Mouse (Mus musculus) stomach, embryonic 14.5 days (tissue): ENCODE data around the gene Eif3k. TPM values are rescaled to one million over a fixed set of nuclear protein-coding genes. Genes with fewer than 3 reads are reported as not detected.

Source experiments
- ATAC-seq: fragments of 200-750 bp; cut with Nextera tagmentation; 2 replicates; pipeline ENCODE4 v1.8.0; 2017; ENCODE audit warnings: low read depth, moderate TSS enrichment; ENCODE audit not compliant: insufficient number of reproducible peaks, insufficient read depth, low FRiP score
- H3K27ac ChIP-seq: fragments of 300-500 bp; sonication (generic); 2 replicates; pipeline ENCODE4 v1.5.1; 2014; ENCODE audit warnings: mild to moderate bottlenecking, low read length, moderate library complexity, mixed read lengths
- H3K27me3 ChIP-seq: fragments of 300-500 bp; sonication (generic); 2 replicates; pipeline ENCODE4 v1.6.1; 2014; ENCODE audit warnings: low read length, control low read depth, mixed read lengths; ENCODE audit not compliant: control insufficient read depth, insufficient read depth
- H3K36me3 ChIP-seq: fragments of 300-500 bp; sonication (generic); 2 replicates; pipeline ENCODE4 v1.6.1; 2014; ENCODE audit warnings: mild to moderate bottlenecking, control low read depth, low read length, moderate library complexity, mixed read lengths; ENCODE audit not compliant: control insufficient read depth, insufficient read depth
- H3K4me1 ChIP-seq: fragments of 300-500 bp; sonication (generic); 2 replicates; pipeline ENCODE4 v1.6.1; 2014; ENCODE audit warnings: low read length, control low read depth, mixed read lengths; ENCODE audit not compliant: control insufficient read depth, insufficient read depth
- H3K4me2 ChIP-seq: fragments of 300-500 bp; sonication (generic); replicated peaks from 2 replicates; pipeline ENCODE4 v1.6.1; 2014; ENCODE audit warnings: low read depth, low read length, control low read depth
- H3K4me3 ChIP-seq: fragments of 300-500 bp; sonication (generic); 2 replicates; pipeline ENCODE4 v1.5.1; 2014; ENCODE audit warnings: low read depth, low read length, control low read depth
- H3K9ac ChIP-seq: fragments of 300-500 bp; sonication (generic); replicated peaks from 2 replicates; pipeline ENCODE4 v1.6.1; 2014; ENCODE audit warnings: low read depth, mild to moderate bottlenecking, control low read depth, low read length, moderate library complexity, mixed read lengths
- H3K9me3 ChIP-seq: fragments of 300-500 bp; sonication (generic); 2 replicates; pipeline ENCODE4 v1.6.1; 2016; ENCODE audit warnings: low read depth, low read length, control low read depth; ENCODE audit not compliant: control insufficient read depth
- WGBS: fragments of 180-500 bp; shearing (Covaris S2); extraction: QIAGEN DNeasy Blood & Tissue Kit; methylation state at CpG from one replicate; pipeline ENCODE4 v1.1.7; 2014; 5-methylcytosine and 5-hydroxymethylcytosine counted together
- polyA plus RNA-seq: library from polyadenylated mRNA; unstranded; fragments of >200 nt; fragmentation: Nextera tagmentation; extraction: Ambion mirVana; gene quantifications from 2 replicates; pipeline ENCODE4 v1.2.1, GENCODE M21; 2014

Gene Eif3k
- polyA plus RNA-seq, 1 experiment from 2014 or later, result 444 TPM

- no peak for ATAC-seq
- Histone ChIP-seq H3K4me1 (peaks cover 8% of the 10 kb centered on the region; the same call in 1 of the 2 replicates), H3K27ac (no peak overlapping the region), H3K4me2 (peak overlapping the region; percentile 76), H3K9ac (0 out of 2 replicates have a peak overlapping the region, but pooled peaks have one; percentile 10), H3K27me3 (peaks cover 24% of the 10 kb centered on the region), H3K9me3 (peaks cover 5% of the 10 kb centered on the region; the same call in 1 of the 2 replicates), H3K4me3 (peak overlapping the region; percentile 32), H3K36me3 (no peaks in the 10 kb centered on the region)
- 3% methylated on average over 86 of the region's 88 CpGs for WGBS
Measured at GRCm38 (mm10) chr7:29019447-29020220, 38.0 kb upstream of the Eif3k start.

DNA sequence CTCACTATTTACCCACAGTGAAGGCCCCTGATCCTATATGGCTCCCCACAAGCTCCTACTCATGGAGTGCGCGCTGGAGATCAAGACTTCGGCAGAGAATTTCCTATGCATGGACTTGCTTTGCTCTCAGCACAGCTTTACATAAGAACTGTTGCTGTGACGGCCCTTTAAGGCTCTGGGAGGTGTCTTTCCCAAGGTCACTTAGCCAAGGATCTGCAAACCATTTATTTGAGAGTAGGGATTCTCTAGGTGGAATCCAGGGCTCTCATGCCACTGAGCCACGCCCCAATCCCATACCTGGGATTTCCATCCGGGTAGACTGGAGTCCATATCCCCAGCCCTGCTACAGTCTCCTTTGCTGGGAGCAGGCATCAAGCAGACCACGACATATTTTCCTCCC lies 35.6 kb upstream of the Eif3k start:
- Histone ChIP-seq H3K4me3 (no peak overlapping the region), H3K27me3 (peaks cover 24% of the 10 kb centered on the region), H3K9me3 (peaks cover 5% of the 10 kb centered on the region; the same call in 1 of the 2 replicates), H3K4me2 (no peak overlapping the region), H3K27ac (no peak overlapping the region), H3K9ac (no peak overlapping the region), H3K4me1 (peaks cover 8% of the 10 kb centered on the region; the same call in 1 of the 2 replicates), H3K36me3 (no peaks in the 10 kb centered on the region)
- 85% methylated on average over 7 of the region's 7 CpGs for WGBS
- ATAC-seq, result no peak

DNA sequence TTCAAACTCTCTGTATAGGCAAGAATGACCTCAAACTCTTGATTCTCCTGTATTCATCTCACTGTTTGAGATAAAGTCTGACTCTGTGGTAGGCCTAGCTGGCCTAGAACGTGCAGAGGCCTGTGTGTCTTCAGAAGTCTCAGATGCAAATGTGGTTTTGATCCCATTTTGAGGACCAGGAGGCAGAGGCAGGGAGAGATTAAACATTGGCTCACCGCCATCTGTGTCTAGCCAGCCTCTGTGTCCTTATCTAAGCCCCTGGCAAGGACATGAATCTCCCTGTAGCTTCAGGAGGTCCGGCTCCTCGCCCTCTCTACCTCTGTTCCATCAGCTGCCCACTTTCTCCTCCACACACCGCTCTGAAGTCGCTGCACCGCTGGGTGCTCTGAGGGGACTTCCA lies 34.8 kb upstream of the Eif3k start:
- H3K27me3 ChIP-seq, result peaks cover 24% of the 10 kb centered on the region
- 88% methylated on average over 7 of the region's 7 CpGs for WGBS
- H3K27ac ChIP-seq, result no peak overlapping the region
- H3K36me3 ChIP-seq, result no peaks in the 10 kb centered on the region
- no peak overlapping the region for H3K9ac ChIP-seq
- no peak overlapping the region for H3K4me3 ChIP-seq
- peaks cover 5% of the 10 kb centered on the region; the same call in 1 of the 2 replicates for H3K9me3 ChIP-seq
- peaks cover 8% of the 10 kb centered on the region; the same call in 1 of the 2 replicates for H3K4me1 ChIP-seq
- ATAC-seq, result no peak
- H3K4me2 ChIP-seq, result no peak overlapping the region

DNA sequence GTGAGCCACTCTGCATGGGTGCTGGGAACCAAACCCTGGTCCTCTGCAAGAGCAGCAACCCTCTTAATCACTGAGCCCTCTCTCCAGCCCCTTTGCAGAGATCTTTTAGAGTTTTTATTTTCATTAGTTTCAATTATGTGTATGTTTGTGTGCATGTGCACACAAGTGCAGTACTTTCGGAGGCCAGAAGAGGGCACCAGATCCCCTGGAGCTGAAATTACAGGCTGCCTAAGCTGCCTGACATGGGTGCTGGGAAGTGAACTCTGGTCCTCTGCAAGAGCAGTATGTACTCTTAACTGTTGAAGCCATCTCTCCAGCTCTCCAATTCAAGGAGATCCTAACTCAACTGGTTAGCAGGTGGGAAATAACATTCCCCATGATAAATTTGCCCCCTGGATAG lies 33.3 kb upstream of the Eif3k start:
- Histone ChIP-seq H3K4me3 (no peak overlapping the region), H3K36me3 (no peaks in the 10 kb centered on the region), H3K4me1 (peaks cover 8% of the 10 kb centered on the region; the same call in 1 of the 2 replicates), H3K27me3 (peaks cover 16% of the 10 kb centered on the region), H3K27ac (no peak overlapping the region), H3K9me3 (peaks cover 5% of the 10 kb centered on the region; the same call in 1 of the 2 replicates), H3K9ac (no peak overlapping the region), H3K4me2 (no peak overlapping the region)
- WGBS, result 90% methylated on average over 1 of the region's 1 CpGs
- no peak for ATAC-seq

GRCm38 (mm10) chr7:29008714-29009113 lies 27.1 kb upstream of the Eif3k start:
- Histone ChIP-seq H3K9ac (no peak overlapping the region), H3K36me3 (no peaks in the 10 kb centered on the region), H3K4me1 (no peaks in the 10 kb centered on the region), H3K4me2 (no peak overlapping the region), H3K27me3 (no peaks in the 10 kb centered on the region), H3K4me3 (no peak overlapping the region), H3K27ac (no peak overlapping the region), H3K9me3 (no peaks in the 10 kb centered on the region)
- WGBS, result 69% methylated on average over 9 of the region's 9 CpGs
- ATAC-seq, result no peak

DNA sequence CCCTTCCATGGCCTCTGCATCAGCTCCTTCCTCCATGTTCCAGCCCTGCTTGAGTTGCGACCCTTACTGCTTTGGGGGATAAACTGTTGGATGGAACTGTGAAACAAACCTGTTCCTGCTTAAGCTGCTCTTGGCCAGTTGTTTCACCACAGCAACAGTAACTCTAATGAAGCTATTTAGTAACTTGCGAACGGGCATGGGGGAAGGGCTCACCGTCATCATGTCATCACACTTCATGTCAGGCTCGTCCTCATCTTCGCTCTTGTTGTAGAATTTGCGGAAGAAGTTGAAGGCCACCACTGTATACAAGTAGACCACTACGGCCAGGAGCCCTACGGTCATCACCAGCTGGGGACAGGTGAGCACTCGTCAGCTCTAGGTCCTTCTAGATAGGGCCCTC lies 26.5 kb upstream of the Eif3k start:
- H3K27me3 ChIP-seq, result no peaks in the 10 kb centered on the region
- WGBS, result 94% methylated on average over 10 of the region's 10 CpGs
- ATAC-seq, result no peak

GRCm38 (mm10) chr7:29007224-29008101 lies 25.8 kb upstream of the Eif3k start:
- Histone ChIP-seq H3K9me3 (no peaks in the 10 kb centered on the region), H3K9ac (no peak overlapping the region), H3K4me1 (no peaks in the 10 kb centered on the region), H3K4me2 (no peak overlapping the region), H3K27me3 (no peaks in the 10 kb centered on the region), H3K27ac (no peak overlapping the region), H3K36me3 (no peaks in the 10 kb centered on the region), H3K4me3 (no peak overlapping the region)
- WGBS, result 76% methylated on average over 9 of the region's 9 CpGs
- no peak for ATAC-seq

More for the DNA sequence above, 26.5 kb upstream of the Eif3k start:
- Histone ChIP-seq H3K4me2 (no peak overlapping the region), H3K36me3 (no peaks in the 10 kb centered on the region), H3K4me1 (no peaks in the 10 kb centered on the region), H3K9ac (no peak overlapping the region), H3K9me3 (no peaks in the 10 kb centered on the region), H3K27ac (no peak overlapping the region), H3K4me3 (no peak overlapping the region)
